Comparison of ENCODE assay signal across 9 mouse cellular contexts in the genomic region with DNA sequence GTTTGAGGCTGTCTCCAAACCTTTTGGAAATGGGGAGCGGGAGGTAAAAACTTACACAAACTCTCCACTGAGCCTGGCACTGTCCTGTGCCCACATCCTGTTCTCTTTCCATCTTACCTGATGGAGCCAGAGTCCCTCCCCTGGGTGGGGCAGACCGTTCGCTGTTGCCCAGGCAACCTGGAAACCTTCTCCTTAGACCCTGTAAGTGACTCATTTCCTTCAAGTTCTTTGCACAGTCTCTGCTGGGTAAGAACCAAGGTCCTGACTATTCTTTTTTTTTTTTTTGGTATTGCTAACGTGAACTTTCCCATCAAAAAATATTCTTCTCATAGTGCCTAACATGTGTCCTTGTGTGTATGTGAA. TPM values are rescaled to one million over a fixed set of nuclear protein-coding genes. Genes with fewer than 3 reads are reported as not detected.
DNase-seq lines count a peak whose midpoint lies in the region; ATAC-seq lines count a peak whose summit lies in the region.
"Had no signal": no experiment of that assay in that cellular context is flagged by ENCODE, and none has a peak within 500 bp of the region (broad histone marks: within the 10 kb centered on the region; RNA-seq: fewer than 3 reads in every experiment).

No protein-coding gene starts in this region.

- peak; percentile 40 to 45 for DNase-seq in spleen, postnatal 36 days (ENCODE audit: low spot score in 2 of 2)
- DNase-seq in spleen, adult 12 weeks (ENCODE audit: low spot score): no peak
- DNase-seq in brain, adult 2 months (ENCODE audit: low read depth, low spot score): peak; percentile 46
- DNase-seq in thymus, postnatal 14 days: peak; percentile 71
- no peak for DNase-seq in spleen, postnatal 4 days (ENCODE audit: low spot score in 2 of 2)
- DNase-seq in liver, embryonic 11.5 days (ENCODE audit: low spot score): no peak
- no peak for DNase-seq in left cerebral cortex, postnatal 10 days (ENCODE audit: extremely low spot score in 1 of 2, low spot score in 2 of 2)
- DNase-seq: liver, embryonic 13.5 days had no signal

- H3K4me1 ChIP-seq in lung, embryonic 15.5 days: peaks cover 47% of the 10 kb centered on the region
- H3K4me1 ChIP-seq in liver, embryonic 11.5 days (replicated peaks; ENCODE audit: control insufficient read depth, insufficient read depth, low read length): peaks cover 26% of the 10 kb centered on the region

- H3K4me2 ChIP-seq in lung, embryonic 15.5 days: no peak overlapping the region
- no peak overlapping the region for H3K4me2 ChIP-seq in liver, embryonic 11.5 days
- H3K4me2 ChIP-seq: liver, embryonic 13.5 days had no signal

- intact Hi-C loops in left cerebral cortex, postnatal 10 days (cut with DNase I): no loop called here

- peak overlapping the region; percentile 34; the same call in 1 of the 2 replicates for H3K27ac ChIP-seq in lung, embryonic 15.5 days
- no peak overlapping the region for H3K27ac ChIP-seq in liver, embryonic 11.5 days (ENCODE audit: low read depth, low read length)

- no peak overlapping the region for H3K9ac ChIP-seq in lung, embryonic 15.5 days
- H3K9ac ChIP-seq in liver, embryonic 11.5 days (ENCODE audit: low read depth, low read length): no peak overlapping the region
- H3K9ac ChIP-seq: liver, embryonic 13.5 days had no signal

- H3K36me3 ChIP-seq in lung, embryonic 15.5 days: no peaks in the 10 kb centered on the region
- H3K36me3 ChIP-seq in liver, embryonic 11.5 days (ENCODE audit: control insufficient read depth, insufficient read depth, low read length): no peaks in the 10 kb centered on the region
- H3K36me3 ChIP-seq: liver, embryonic 13.5 days had no signal

- 48% methylated on average over 4 of the region's 4 CpGs for WGBS in lung, embryonic 15.5 days
- 71% methylated on average over 4 of the region's 4 CpGs for WGBS in liver, embryonic 11.5 days

- H3K9me3 ChIP-seq in lung, embryonic 15.5 days: no peaks in the 10 kb centered on the region
- no peaks in the 10 kb centered on the region for H3K9me3 ChIP-seq in liver, embryonic 11.5 days (ENCODE audit: control insufficient read depth, low read length)
- H3K9me3 ChIP-seq: liver, embryonic 13.5 days had no signal

- no peak overlapping the region for H3K4me3 ChIP-seq in lung, embryonic 15.5 days
- H3K4me3 ChIP-seq in liver, embryonic 11.5 days (ENCODE audit: low read depth, low read length): no peak overlapping the region
- H3K4me3 ChIP-seq: liver, embryonic 13.5 days had no signal

- ATAC-seq in lung, embryonic 15.5 days (ENCODE audit: borderline replicate concordance, extremely low read depth, low FRiP score, low TSS enrichment): peak; percentile 62; the same call in 1 of the 2 replicates
- ATAC-seq in liver, embryonic 11.5 days (replicated peaks; ENCODE audit: low FRiP score): no peak

- no peaks in the 10 kb centered on the region for H3K27me3 ChIP-seq in lung, embryonic 15.5 days
- no peaks in the 10 kb centered on the region for H3K27me3 ChIP-seq in liver, embryonic 11.5 days (replicated peaks; ENCODE audit: control insufficient read depth, insufficient read depth, low read length)
- H3K27me3 ChIP-seq: liver, embryonic 13.5 days had no signal

RNA-seq across cellular contexts. Expression of a gene that starts 44.7 kb away (rescaled TPM):
- 8.6 and 8.9 TPM in 2 replicates for polyA plus RNA-seq in lung, embryonic 15.5 days (2015; fragmentation: Nextera tagmentation; extraction: Ambion mirVana)
- polyA plus RNA-seq in liver, embryonic 11.5 days (2014; fragmentation: Nextera tagmentation; extraction: Ambion mirVana): 4.2 and 6.8 TPM in 2 replicates
- total RNA-seq in left cerebral cortex, postnatal 10 days (2021): 10 to 100 TPM; 73.1 to 76.3 TPM

Comparison
In these comparisons a context has a peak if more than half of its experiments do, and no peak if none do; other contexts are left out.
1. DNase-seq: peak in spleen, postnatal 36 days (2 of 2), brain, adult 2 months (single experiment) and thymus, postnatal 14 days (single experiment); none in spleen, adult 12 weeks (single experiment), spleen, postnatal 4 days (0 of 2), liver, embryonic 11.5 days (single experiment) and left cerebral cortex, postnatal 10 days (0 of 2).